Mouse (Mus musculus): ENCODE measurements around the gene Nup133.

DNA sequence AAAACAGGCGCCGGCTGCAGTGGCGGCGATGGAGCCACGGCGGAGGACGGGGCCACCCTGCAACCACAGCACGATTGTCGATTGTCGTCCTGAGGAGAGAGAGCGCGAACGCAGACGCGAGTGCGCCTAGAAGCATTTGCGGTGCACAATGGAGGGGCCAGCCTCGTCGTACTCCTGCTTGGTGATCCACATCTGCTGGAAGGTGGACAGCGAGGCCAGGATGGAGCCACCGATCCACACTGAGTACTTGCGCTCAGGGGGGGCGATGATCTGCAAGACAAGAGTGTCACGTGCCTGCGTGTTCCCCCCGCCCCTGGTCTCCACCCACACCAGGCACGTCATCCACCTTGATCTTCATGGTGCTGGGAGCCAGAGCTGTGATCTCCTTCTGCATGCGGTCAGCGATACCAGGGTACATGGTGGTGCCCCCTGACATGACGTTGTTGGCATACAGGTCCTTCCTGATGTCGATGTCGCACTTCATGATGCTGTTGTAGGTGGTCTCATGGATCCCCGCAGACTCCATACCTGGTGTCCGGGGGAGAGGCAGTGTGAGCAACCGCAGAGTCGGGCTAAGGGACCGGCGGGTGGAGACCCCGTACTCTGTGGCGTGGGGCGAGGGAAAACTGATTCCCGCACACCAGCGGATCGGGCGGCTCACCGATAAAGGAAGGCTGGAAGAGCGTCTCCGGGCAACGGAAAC lies 57.0 kb downstream of the Nup133 start:
- TF ChIP-seq TCF12 (IDR thresholded peaks at IDR 0.05; ENCODE audit: low read depth, low read length) = no peak
- TF ChIP-seq ZNF384 (IDR thresholded peaks at IDR 0.05; ENCODE audit: low read depth, low read length) = no peak
- TF ChIP-seq POLR2A (IDR thresholded peaks at IDR 0.05; ENCODE audit: control insufficient read depth in 1 of 2, insufficient read depth in 1 of 2, low read depth in 1 of 2, low read length in 2 of 2, poor library complexity in 1 of 2) = no peak
- no peak for TF ChIP-seq POLR2AphosphoS2 (IDR thresholded peaks at IDR 0.05; ENCODE audit: low read length)
- no peak for TF ChIP-seq CTCF (IDR thresholded peaks at IDR 0.05 in 2 of 3, conservative IDR thresholded peaks at IDR 0.05 in 1 of 3; ENCODE audit: control insufficient read depth in 1 of 3, insufficient read depth in 1 of 3, low read depth in 2 of 3, low read length in 3 of 3, poor library complexity in 1 of 3, severe bottlenecking in 1 of 3)
- TF ChIP-seq ZMIZ1 (IDR thresholded peaks at IDR 0.05; ENCODE audit: low read depth, low read length) = no peak
- TF ChIP-seq USF1 (IDR thresholded peaks at IDR 0.05; ENCODE audit: low read depth, low read length) = no peak
